Mouse (Mus musculus) monocyte, adult 5-6 weeks (primary cell): ENCODE measurements around the gene Ankrd31. TPM values are rescaled to one million over a fixed set of nuclear protein-coding genes. Genes with fewer than 3 reads are reported as not detected.
"Not testable (repeated sequence)": the region's sequence is repeated elsewhere in the genome, so short reads cannot be mapped to it uniquely, and the experiment has no call there.

Source experiments
- ATAC-seq: fragments of 153-309, 156-312 bp; replicated peaks from 2 replicates; pipeline ENCODE4 v1.8.0; 2017; ENCODE audit warnings: mild to moderate bottlenecking; ENCODE audit not compliant: low TSS enrichment, insufficient number of reproducible peaks, severe bottlenecking, poor library complexity, low FRiP score
- total RNA-seq: library from RNA; stranded (forward); fragments of 200-1000, 200-491, 200-594 nt; gene quantifications from 3 replicates; pipeline ENCODE4 v1.2.3, GENCODE M21; 2017

Ankrd31 gene
- total RNA-seq, 1 experiment from 2014 or later = not detected

DNA sequence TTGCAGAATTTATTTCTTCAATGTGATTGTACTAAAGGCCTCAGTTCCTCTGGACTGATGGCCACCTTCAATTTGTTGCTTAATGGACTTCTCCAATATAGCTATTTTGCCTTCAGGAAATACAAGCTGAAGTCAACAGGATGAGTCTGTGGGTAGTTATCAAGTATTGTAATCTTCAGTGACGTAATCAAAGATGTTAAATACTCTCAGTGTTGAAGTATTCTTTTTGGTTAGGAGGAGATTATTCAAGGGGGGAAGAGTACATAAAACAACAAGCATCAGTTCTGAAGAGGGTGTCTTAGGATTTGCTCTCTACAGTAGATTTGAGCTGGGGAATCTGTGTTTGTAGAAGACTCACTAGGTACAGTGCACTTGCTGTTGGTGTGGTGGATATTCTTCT is 101.7 kb downstream of the Ankrd31 start:
- ATAC-seq = no peak

DNA sequence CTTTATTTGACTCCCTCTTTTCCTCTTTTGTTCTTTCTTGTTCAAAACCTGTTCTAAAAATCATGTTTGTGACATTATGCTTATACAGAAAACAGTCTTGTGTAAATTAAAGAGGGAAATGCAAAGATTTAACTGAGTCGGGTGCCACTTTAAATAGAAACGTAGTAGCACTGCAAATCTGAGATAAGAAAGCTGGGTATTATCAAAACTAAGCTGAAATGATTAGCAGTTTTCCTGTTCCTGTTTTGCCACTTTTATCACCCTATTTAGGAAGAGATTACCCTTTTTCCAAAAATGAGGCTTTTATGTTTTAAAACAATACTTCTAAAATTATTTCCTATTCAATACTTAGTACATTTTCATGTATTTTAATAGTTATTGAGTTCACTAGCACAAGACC is 104.1 kb downstream of the Ankrd31 start:
- ATAC-seq = no peak

GRCm38 (mm10) chr13:96853256-96853655 is 105.2 kb downstream of the Ankrd31 start:
- no peak for ATAC-seq

GRCm38 (mm10) chr13:96855191-96855590 is 107.1 kb downstream of the Ankrd31 start:
- no peak for ATAC-seq

- ATAC-seq = no peak
Observed at GRCm38 (mm10) chr13:96859161-96859560, 111.1 kb downstream of the Ankrd31 start.

- no peak for ATAC-seq
Observed at GRCm38 (mm10) chr13:96870742-96871141, 122.7 kb downstream of the Ankrd31 start.

- no peak for ATAC-seq
Observed at GRCm38 (mm10) chr13:96874071-96874470, 126.0 kb downstream of the Ankrd31 start.

DNA sequence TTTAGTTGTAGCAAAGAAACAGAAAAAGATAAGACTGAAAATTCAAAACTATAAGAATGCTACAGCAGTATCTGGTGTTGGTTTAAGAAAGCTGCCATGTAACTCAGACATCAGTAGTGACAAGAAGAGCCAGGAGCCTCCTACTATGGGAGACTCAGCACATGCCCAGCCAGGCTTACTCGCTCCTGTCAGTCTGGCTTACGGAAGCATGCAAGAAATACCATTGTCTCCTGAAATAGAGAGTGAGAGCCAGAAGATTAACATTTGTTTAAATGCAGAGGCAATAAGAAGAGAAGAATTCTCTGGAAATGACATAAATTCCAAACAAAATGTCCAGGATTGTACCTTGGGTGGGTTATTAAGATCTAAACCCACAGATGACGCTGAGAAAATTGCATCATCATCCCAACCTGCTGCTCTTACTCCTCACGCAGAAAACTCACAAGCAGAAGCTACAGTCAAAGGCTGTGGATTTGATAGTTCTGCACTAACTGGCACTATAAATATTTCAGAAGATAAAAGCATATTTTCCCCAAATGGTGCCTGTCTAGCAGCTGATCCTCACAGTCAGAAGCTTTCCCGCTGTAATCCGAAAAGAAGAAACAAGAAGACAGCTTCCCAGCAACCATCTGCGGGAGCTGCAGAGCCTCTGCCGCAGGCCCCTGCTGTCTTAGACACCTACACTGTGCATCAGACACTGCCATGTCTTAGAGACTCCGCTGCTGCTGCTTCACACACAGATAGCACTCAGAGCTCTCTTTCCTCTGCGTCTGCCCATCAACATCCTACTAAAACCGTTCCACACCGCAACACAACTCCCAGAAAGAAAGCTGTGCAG is 130.4 kb downstream of the Ankrd31 start:
- no peak for ATAC-seq

DNA sequence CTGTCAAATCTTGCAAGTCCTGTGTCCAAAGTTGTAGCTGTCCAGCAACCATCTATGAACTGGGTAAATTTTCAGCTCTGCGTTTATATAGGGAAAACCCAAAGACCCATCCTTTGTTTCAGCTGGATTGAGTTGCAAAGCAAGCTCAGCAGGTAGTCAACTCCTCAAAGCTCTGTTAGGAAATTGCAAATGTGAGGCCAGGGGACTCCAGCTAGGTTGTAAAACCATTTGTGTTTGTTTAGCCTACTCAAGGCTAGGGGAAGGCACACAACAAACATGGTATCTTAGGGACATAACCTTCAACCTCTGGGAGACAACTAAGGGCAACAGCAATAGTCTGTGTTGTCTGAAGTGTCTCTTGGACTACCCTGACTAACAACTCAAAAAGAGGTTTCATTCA is 136.5 kb downstream of the Ankrd31 start:
- no peak for ATAC-seq

DNA sequence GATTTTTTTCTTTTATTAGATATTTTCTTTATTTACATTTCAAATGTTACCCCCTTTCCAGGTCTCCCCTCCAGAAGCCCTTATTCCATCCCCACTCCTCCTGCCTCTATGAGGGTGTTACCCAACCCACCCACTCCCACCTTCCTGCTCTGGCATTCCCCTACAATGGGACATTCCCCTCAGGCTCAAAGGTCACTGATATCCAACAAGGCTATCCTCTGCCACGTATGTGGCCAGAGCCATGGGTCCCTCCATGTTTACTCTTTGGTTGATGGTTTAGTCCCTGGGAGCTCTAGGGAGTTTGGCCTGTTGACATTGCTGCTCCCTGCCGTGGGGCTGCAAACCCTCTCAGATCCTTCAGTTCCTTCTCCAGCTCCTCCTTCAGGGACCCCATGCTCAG is 141.9 kb downstream of the Ankrd31 start:
- no peak for ATAC-seq

- no peak for ATAC-seq
Observed at GRCm38 (mm10) chr13:96895144-96895543, 147.1 kb downstream of the Ankrd31 start.

DNA sequence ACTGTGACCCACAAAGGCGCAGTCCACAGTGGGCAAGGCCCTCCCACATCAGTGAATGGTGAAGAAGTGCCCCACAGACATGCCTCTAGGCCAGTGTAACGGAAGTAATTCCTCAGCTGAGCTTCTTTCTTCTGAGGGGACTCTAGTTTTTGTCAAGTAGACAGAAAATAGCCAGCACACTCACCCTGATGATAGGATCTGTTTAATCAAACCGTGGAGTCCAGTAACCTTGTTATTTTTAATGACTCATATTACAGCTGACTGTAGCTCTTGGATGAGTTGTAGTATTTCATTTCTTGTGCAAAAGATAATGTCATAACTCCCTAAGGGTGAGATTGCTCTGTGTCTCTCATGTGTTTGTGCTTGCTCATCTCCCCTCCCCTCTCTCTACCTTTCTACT is 158.6 kb downstream of the Ankrd31 start:
- no peak for ATAC-seq

GRCm38 (mm10) chr13:96911202-96911601 is 163.1 kb downstream of the Ankrd31 start:
- ATAC-seq = no peak

DNA sequence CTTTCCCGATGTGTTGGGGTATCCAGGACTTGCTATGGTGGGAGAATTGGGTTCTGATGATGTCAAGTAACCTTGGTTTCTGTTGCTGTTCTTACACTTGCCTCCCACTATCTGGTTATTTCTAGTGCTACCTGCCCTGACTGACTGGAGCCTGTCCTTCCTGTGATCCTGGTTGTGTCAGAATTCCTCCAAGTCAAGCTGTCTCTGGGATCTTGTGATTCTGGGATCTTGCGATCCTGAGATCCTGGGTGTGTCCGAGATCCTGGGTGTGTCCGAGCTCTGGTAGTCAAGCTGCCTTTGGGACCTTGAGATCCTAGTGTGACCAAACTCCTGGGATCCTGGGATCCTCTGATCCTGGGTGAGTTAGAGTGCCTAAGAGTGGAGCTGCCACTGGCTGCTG is 175.1 kb downstream of the Ankrd31 start:
- ATAC-seq = not testable (repeated sequence)

DNA sequence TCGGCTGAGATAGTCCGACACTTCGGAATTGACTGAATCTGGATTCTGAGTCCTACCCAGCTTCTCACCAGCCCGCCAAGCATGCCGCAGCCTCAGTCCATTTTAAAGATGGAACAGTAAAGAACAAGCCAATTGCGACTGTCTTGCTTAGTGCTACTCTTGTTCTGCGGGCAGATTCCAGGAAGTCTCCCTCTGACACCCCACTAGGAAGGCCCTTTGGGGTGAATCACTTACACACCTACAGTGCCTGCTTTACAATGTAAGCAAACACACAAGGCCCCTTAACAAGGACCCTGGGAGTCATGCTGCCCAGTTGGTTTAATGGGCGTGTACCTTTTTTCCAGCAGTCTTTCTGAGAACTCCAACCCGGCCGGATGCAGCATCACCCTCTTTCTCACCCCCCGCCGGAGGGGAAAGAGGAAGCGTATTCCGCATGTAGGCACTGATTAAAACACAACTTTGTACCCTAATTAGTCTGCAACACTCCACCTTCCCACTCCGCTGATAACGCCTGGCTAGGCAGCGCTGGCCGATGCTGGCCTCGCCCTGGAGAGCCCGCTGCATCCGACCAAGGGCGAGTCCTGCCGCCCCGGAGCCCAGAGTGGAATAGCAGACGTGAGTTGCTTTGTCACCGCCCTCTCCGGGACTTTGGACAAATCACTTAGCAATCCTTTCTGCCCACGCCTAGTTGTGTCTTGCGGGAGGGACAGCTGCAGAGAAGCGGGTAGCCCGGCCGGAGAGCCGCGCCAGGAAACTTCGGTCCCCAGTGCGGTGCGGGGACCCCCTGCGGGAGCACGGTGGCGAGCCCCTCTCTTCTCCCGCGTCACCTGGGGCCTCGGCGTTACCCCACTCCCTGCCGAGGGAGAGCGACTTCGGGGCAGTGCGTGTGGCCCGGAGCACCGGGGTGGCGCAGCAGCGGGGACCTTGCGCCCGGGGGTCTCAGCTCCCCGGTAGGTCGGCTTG is 176.2 kb downstream of the Ankrd31 start, which contains the start of gene Gcnt4:
Gcnt4 (plus strand) TSS at position 691 of the 963 bp plus-strand sequence.
- peak; percentile 37 for ATAC-seq

DNA sequence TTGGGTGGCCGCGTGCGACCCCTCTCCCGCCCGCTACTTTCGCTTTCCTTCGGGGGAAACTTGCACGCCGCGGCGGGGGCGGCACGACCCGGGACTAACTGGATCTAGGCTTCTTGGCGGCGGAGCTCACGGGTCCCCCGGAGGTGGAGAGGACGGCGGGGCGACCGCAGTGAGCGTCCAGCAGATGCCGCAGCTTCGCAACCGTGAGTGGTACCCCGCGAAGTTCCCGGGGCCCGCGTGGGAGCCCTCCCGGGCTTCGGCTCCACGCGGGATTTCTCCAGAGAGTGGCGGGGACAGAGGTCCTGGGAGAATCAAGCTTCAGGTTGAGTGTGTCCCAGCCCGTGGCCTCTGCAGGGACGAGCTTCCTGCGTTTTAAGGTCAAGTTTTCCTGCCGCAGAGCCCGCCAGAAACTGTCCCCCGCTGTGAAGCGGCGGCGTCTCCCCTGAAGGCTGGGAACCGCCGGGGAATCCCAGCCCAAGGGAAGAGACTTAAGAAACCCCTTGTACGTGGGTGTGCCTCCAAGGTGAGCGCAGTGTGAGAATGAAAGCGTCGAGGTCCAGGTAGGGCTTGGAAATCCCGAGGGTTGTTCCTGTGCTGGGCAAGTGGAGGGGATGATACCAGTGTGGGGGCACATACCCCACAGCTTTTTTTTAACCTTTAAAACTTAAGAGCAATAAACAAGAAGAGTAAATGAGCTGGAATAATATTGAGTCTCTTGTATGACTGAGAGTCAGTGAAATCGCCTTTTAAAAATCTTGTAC is 177.1 kb downstream of the Ankrd31 start:
- no peak for ATAC-seq

GRCm38 (mm10) chr13:96925991-96926725 is 178.1 kb downstream of the Ankrd31 start:
- no peak for ATAC-seq

GRCm38 (mm10) chr13:96927781-96928180 is 179.7 kb downstream of the Ankrd31 start:
- ATAC-seq = no peak
